Mouse (Mus musculus) G1E (cell line): ENCODE data around the gene Sult2b1. TPM values are rescaled to one million over a fixed set of nuclear protein-coding genes. Genes with fewer than 3 reads are reported as not detected.

Experiments used
- ATAC-seq: 2 replicates; pipeline ENCODE4 v1.8.0; 2016; ENCODE audit warnings: mild to moderate bottlenecking; ENCODE audit not compliant: insufficient number of reproducible peaks, poor library complexity, low FRiP score, severe bottlenecking; ENCODE audit errors: extremely low read depth
- DNase-seq: peaks from one replicate; pipeline ENCODE4 v3.0.0; 2012; ENCODE audit warnings: low spot score
- H3K27me3 ChIP-seq: 2 replicates; pipeline ENCODE4 v1.6.1; 2012; ENCODE audit warnings: mild to moderate bottlenecking, low read length, inconsistent platforms; ENCODE audit not compliant: insufficient read depth
- H3K36me3 ChIP-seq: replicated peaks from 2 replicates; pipeline ENCODE3; 2012; ENCODE audit warnings: mild to moderate bottlenecking, inconsistent platforms
- H3K4me1 ChIP-seq: 2 replicates; pipeline ENCODE4 v1.6.1; 2012; ENCODE audit warnings: low read depth, low read length, inconsistent platforms, mixed read lengths; ENCODE audit not compliant: insufficient read depth
- H3K4me3 ChIP-seq: 2 replicates; pipeline ENCODE4 v1.5.1; 2012; ENCODE audit warnings: low read depth, mild to moderate bottlenecking, inconsistent platforms, low read length, moderate library complexity, mixed read lengths
- H3K9me3 ChIP-seq: replicated peaks from 2 replicates; pipeline ENCODE4 v1.6.1; 2012; ENCODE audit warnings: inconsistent platforms
- CTCF ChIP-seq: IDR thresholded peaks from 2 replicates; pipeline ENCODE4 v1.5.1; 2012; ENCODE audit warnings: low read depth, low read length, inconsistent platforms, mixed read lengths
- GATA1 ChIP-seq: IDR thresholded peaks from 2 replicates; pipeline ENCODE4 v1.6.1; 2012; ENCODE audit warnings: borderline replicate concordance, low read length, inconsistent platforms, mixed read lengths
- GATA2 ChIP-seq: IDR thresholded peaks from 2 replicates; pipeline ENCODE4 v1.6.1; 2012; ENCODE audit warnings: low read depth, low read length, inconsistent platforms, borderline replicate concordance
- POLR2AphosphoS5 ChIP-seq: IDR thresholded peaks from 2 replicates; pipeline ENCODE4 v1.6.1; 2012; ENCODE audit warnings: low read depth, low read length, inconsistent platforms; ENCODE audit not compliant: insufficient replicate concordance
- TAL1 ChIP-seq: conservative IDR thresholded peaks from 2 replicates; pipeline ENCODE4 v1.6.1; 2012; ENCODE audit warnings: low read depth, low read length, inconsistent platforms, mixed read lengths
- polyA plus RNA-seq: library from polyadenylated mRNA; stranded (reverse); fragments of >175 nt; gene quantifications from 2 replicates; pipeline ENCODE4 v1.2.3, GENCODE M21; 2012
- total RNA-seq, 2 experiments: library from RNA; stranded (forward) in 1 of 2; stranded (reverse) in 1 of 2; fragments of 200-1000 nt in 1 of 2; fragments of >200 nt in 1 of 2; fragmentation: Nextera tagmentation in 1 of 2; gene quantifications; 2 replicates each; pipeline ENCODE4 v1.2.3; 2014 to 2017

Gene Sult2b1
- total and polyA plus RNA-seq, 3 experiments, result 0.05 TPM; not detected in 2

DNA sequence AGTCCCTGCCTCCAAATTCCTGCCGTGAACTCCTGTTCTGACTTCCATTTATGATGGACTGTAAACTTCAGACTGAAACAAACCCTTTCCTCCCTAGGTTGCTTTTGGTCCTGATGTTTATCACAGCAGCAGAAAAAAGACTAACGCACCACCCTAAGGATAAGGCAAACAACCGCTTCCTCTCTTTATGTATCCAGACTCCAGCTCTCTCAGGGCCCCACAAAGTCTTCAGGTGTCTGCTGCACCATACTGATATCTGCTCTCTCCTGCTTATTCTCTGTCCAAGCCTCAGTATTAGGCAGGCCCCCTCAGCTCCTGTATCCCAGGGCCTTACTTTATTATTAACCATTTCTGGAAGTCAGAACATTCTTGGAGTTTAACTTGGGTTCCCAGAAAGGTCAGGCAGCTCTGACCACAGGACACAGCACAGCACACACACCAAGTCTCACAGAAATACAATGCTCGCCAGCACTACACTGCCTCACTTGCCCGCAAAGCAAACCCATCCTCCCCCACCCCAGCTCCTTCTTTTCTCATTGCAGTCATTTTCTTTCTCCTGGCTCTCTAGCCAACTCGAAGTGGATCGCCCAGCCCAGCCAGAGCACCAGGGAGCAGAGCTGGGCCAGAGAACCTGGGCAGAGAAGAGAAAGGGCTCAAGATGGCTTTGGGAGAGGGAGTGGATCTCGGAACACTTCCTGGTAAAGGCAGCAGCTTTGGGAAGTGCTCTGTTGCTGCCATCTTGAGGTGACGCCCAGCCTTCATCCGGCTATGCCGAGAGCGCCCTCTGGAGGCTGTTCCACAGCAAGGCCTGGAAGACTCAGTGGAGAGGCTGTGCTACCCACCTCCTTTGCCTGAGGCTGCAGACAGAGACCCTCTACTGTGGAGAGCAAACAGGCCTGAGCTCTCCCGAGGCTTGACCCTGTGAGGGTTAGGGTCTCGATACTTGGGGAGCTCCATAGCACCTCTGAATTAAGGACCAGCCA is 102.0 kb downstream of the Sult2b1 start:
- peaks cover 53% of the 10 kb centered on the region for H3K27me3 ChIP-seq
- peak overlapping the region; percentile 65; the same call in 1 of the 2 replicates for H3K4me3 ChIP-seq
- no peaks in the 10 kb centered on the region for H3K36me3 ChIP-seq
- no peak for TF ChIP-seq POLR2AphosphoS5
- TF ChIP-seq CTCF, result peak; percentile 96
- no peak for TF ChIP-seq TAL1
- TF ChIP-seq GATA2, result no peak
- no peak for TF ChIP-seq GATA1
- ATAC-seq (peak; percentile 65), DNase-seq (peak; percentile 89)
- no peaks in the 10 kb centered on the region for H3K9me3 ChIP-seq
- H3K4me1 ChIP-seq, result peaks cover 52% of the 10 kb centered on the region

GRCm38 (mm10) chr7:45681046-45681736 is 103.3 kb downstream of the Sult2b1 start:
- Histone ChIP-seq H3K27me3 (peaks cover 48% of the 10 kb centered on the region), H3K4me3 (no peak overlapping the region; the same call in 1 of the 2 replicates), H3K9me3 (no peaks in the 10 kb centered on the region), H3K4me1 (peaks cover 52% of the 10 kb centered on the region), H3K36me3 (no peaks in the 10 kb centered on the region)
- ATAC-seq, result peak; percentile 35; the same call in 1 of the 2 replicates
- DNase-seq, result peak; percentile 48
- no peak for TF ChIP-seq GATA2
- no peak for TF ChIP-seq TAL1
- no peak for TF ChIP-seq POLR2AphosphoS5
- no peak for TF ChIP-seq GATA1
- TF ChIP-seq CTCF, result no peak

Other genes with a start within 250 kb of the Sult2b1 start
Only the 20 nearest of the 28 such genes appear.
- not detected in 2 replicates for gene Mamstr, start 144.7 kb downstream of the Sult2b1 start, total RNA-seq (2014; fragmentation: Nextera tagmentation)
- gene Mamstr, start 144.7 kb downstream of the Sult2b1 start, total RNA-seq (2017), result not detected in 2 replicates
- gene Mamstr, start 144.7 kb downstream of the Sult2b1 start, polyA plus RNA-seq, result not detected in 2 replicates
- not detected in 2 replicates for gene Fut2, start 118.3 kb downstream of the Sult2b1 start, total RNA-seq (2014; fragmentation: Nextera tagmentation)
- gene Fut2, start 118.3 kb downstream of the Sult2b1 start, total RNA-seq (2017), result 0.38 TPM in 1 of 2 replicates, not detected in the other
- not detected in 2 replicates for gene Fut2, start 118.3 kb downstream of the Sult2b1 start, polyA plus RNA-seq
- not detected in 2 replicates for gene Ntn5, start 100.6 kb downstream of the Sult2b1 start, total RNA-seq (2014; fragmentation: Nextera tagmentation)
- gene Ntn5, start 100.6 kb downstream of the Sult2b1 start, total RNA-seq (2017), result not detected in 2 replicates
- gene Ntn5, start 100.6 kb downstream of the Sult2b1 start, polyA plus RNA-seq, result 0.21 and 0.29 TPM in 2 replicates
- gene Sec1, start 90.3 kb downstream of the Sult2b1 start, total RNA-seq (2014; fragmentation: Nextera tagmentation), result not detected in 2 replicates
- not detected in 2 replicates for gene Sec1, start 90.3 kb downstream of the Sult2b1 start, total RNA-seq (2017)
- gene Sec1, start 90.3 kb downstream of the Sult2b1 start, polyA plus RNA-seq, result 0.02 TPM in 1 of 2 replicates, not detected in the other
- 0.92 and 3.5 TPM in 2 replicates for gene Car11, start 84.8 kb downstream of the Sult2b1 start, total RNA-seq (2014; fragmentation: Nextera tagmentation)
- gene Car11, start 84.8 kb downstream of the Sult2b1 start, total RNA-seq (2017), result 0.16 and 0.58 TPM in 2 replicates
- gene Car11, start 84.8 kb downstream of the Sult2b1 start, polyA plus RNA-seq, result 0.63 and 0.78 TPM in 2 replicates
- gene Dbp, start 79.6 kb downstream of the Sult2b1 start, total RNA-seq (2014; fragmentation: Nextera tagmentation), result 22.8 and 30.2 TPM in 2 replicates
- 33.7 and 37.8 TPM in 2 replicates for gene Dbp, start 79.6 kb downstream of the Sult2b1 start, total RNA-seq (2017)
- gene Dbp, start 79.6 kb downstream of the Sult2b1 start, polyA plus RNA-seq, result 18.0 and 23.0 TPM in 2 replicates
- gene Rpl18, start 69.2 kb downstream of the Sult2b1 start, total RNA-seq (2014; fragmentation: Nextera tagmentation), result 3,054 and 3,291 TPM in 2 replicates
- 1,837 and 1,972 TPM in 2 replicates for gene Rpl18, start 69.2 kb downstream of the Sult2b1 start, total RNA-seq (2017)
- gene Rpl18, start 69.2 kb downstream of the Sult2b1 start, polyA plus RNA-seq, result 14,383 and 17,578 TPM in 2 replicates
- gene Sphk2, start 66.7 kb downstream of the Sult2b1 start, total RNA-seq (2014; fragmentation: Nextera tagmentation), result 16.3 and 21.4 TPM in 2 replicates
- 9.3 and 9.8 TPM in 2 replicates for gene Sphk2, start 66.7 kb downstream of the Sult2b1 start, total RNA-seq (2017)
- gene Sphk2, start 66.7 kb downstream of the Sult2b1 start, polyA plus RNA-seq, result 96.0 and 115 TPM in 2 replicates
- gene Fam83e, start 63.5 kb downstream of the Sult2b1 start, total RNA-seq (2014; fragmentation: Nextera tagmentation), result 0.34 and 0.38 TPM in 2 replicates
- gene Fam83e, start 63.5 kb downstream of the Sult2b1 start, total RNA-seq (2017), result 1.2 and 1.3 TPM in 2 replicates
- 0.49 and 0.77 TPM in 2 replicates for gene Fam83e, start 63.5 kb downstream of the Sult2b1 start, polyA plus RNA-seq
- gene Spaca4, start 58.9 kb downstream of the Sult2b1 start, total RNA-seq (2014; fragmentation: Nextera tagmentation), result not detected in 2 replicates
- not detected in 2 replicates for gene Spaca4, start 58.9 kb downstream of the Sult2b1 start, total RNA-seq (2017)
- gene Spaca4, start 58.9 kb downstream of the Sult2b1 start, polyA plus RNA-seq, result not detected in 2 replicates
- gene Lmtk3, start 931 bp downstream of the Sult2b1 start, total RNA-seq (2014; fragmentation: Nextera tagmentation), result 1.1 TPM in 1 of 2 replicates, not detected in the other
- gene Lmtk3, start 931 bp downstream of the Sult2b1 start, total RNA-seq (2017), result not detected in 2 replicates
- 0.03 TPM in 2 replicates for gene Lmtk3, start 931 bp downstream of the Sult2b1 start, polyA plus RNA-seq
- 14.5 and 18.5 TPM in 2 replicates for gene Cyth2, start 29.9 kb upstream of the Sult2b1 start, total RNA-seq (2014; fragmentation: Nextera tagmentation)
- gene Cyth2, start 29.9 kb upstream of the Sult2b1 start, total RNA-seq (2017), result 40.9 and 47.6 TPM in 2 replicates
- gene Cyth2, start 29.9 kb upstream of the Sult2b1 start, polyA plus RNA-seq, result 85.5 and 121 TPM in 2 replicates
- 0.30 TPM in 1 of 2 replicates, not detected in the other for gene Kcnj14, start 40.1 kb upstream of the Sult2b1 start, total RNA-seq (2014; fragmentation: Nextera tagmentation)
- gene Kcnj14, start 40.1 kb upstream of the Sult2b1 start, total RNA-seq (2017), result 0.23 and 0.33 TPM in 2 replicates
- 0.39 and 0.57 TPM in 2 replicates for gene Kcnj14, start 40.1 kb upstream of the Sult2b1 start, polyA plus RNA-seq
- 10.2 and 16.9 TPM in 2 replicates for gene Grwd1, start 46.3 kb upstream of the Sult2b1 start, total RNA-seq (2014; fragmentation: Nextera tagmentation)
- 20.6 and 21.9 TPM in 2 replicates for gene Grwd1, start 46.3 kb upstream of the Sult2b1 start, total RNA-seq (2017)
- 62.9 and 72.8 TPM in 2 replicates for gene Grwd1, start 46.3 kb upstream of the Sult2b1 start, polyA plus RNA-seq
- gene Kdelr1, start 88.1 kb upstream of the Sult2b1 start, total RNA-seq (2014; fragmentation: Nextera tagmentation), result 125 and 135 TPM in 2 replicates
- gene Kdelr1, start 88.1 kb upstream of the Sult2b1 start, total RNA-seq (2017), result 54.8 and 55.2 TPM in 2 replicates
- 209 and 350 TPM in 2 replicates for gene Kdelr1, start 88.1 kb upstream of the Sult2b1 start, polyA plus RNA-seq
- gene Grin2d, start 93.7 kb upstream of the Sult2b1 start, total RNA-seq (2014; fragmentation: Nextera tagmentation), result not detected in 2 replicates
- gene Grin2d, start 93.7 kb upstream of the Sult2b1 start, total RNA-seq (2017), result under 0.01 and 0.11 TPM in 2 replicates
- gene Grin2d, start 93.7 kb upstream of the Sult2b1 start, polyA plus RNA-seq, result 0.01 TPM in 2 replicates
- 33.2 and 36.2 TPM in 2 replicates for gene Syngr4, start 112.0 kb upstream of the Sult2b1 start, total RNA-seq (2014; fragmentation: Nextera tagmentation)
- 3.7 and 6.4 TPM in 2 replicates for gene Syngr4, start 112.0 kb upstream of the Sult2b1 start, total RNA-seq (2017)
- 42.5 and 44.9 TPM in 2 replicates for gene Syngr4, start 112.0 kb upstream of the Sult2b1 start, polyA plus RNA-seq
- gene Tmem143, start 112.3 kb upstream of the Sult2b1 start, total RNA-seq (2014; fragmentation: Nextera tagmentation), result 14.4 and 15.3 TPM in 2 replicates
- 11.7 and 13.2 TPM in 2 replicates for gene Tmem143, start 112.3 kb upstream of the Sult2b1 start, total RNA-seq (2017)
- gene Tmem143, start 112.3 kb upstream of the Sult2b1 start, polyA plus RNA-seq, result 33.8 and 37.8 TPM in 2 replicates
- not detected in 2 replicates for gene Emp3, start 136.7 kb upstream of the Sult2b1 start, total RNA-seq (2014; fragmentation: Nextera tagmentation)
- 4.8 and 7.6 TPM in 2 replicates for gene Emp3, start 136.7 kb upstream of the Sult2b1 start, total RNA-seq (2017)
- gene Emp3, start 136.7 kb upstream of the Sult2b1 start, polyA plus RNA-seq, result 1.9 and 2.8 TPM in 2 replicates
- not detected in 2 replicates for gene Ccdc114, start 139.4 kb upstream of the Sult2b1 start, total RNA-seq (2014; fragmentation: Nextera tagmentation)
- 0.17 and 0.22 TPM in 2 replicates for gene Ccdc114, start 139.4 kb upstream of the Sult2b1 start, total RNA-seq (2017)
- 0.07 and 0.09 TPM in 2 replicates for gene Ccdc114, start 139.4 kb upstream of the Sult2b1 start, polyA plus RNA-seq